Mouse (Mus musculus): ENCODE measurements around the gene Itga1. TPM values are rescaled to one million over a fixed set of nuclear protein-coding genes. Genes with fewer than 3 reads are reported as not detected.

Itga1 gene
- polyA plus RNA-seq, 1 experiment, result 3.5 TPM

- no peak for DNase-seq (ENCODE audit: extremely low spot score in 1 of 2, low spot score in 1 of 2)
Measured at GRCm38 (mm10) chr13:114910629-114911028, 191.1 kb downstream of the Itga1 start.

- no peak for DNase-seq (ENCODE audit: extremely low spot score in 1 of 2, low spot score in 1 of 2)
Measured at GRCm38 (mm10) chr13:114909514-114909913, 192.2 kb downstream of the Itga1 start.

GRCm38 (mm10) chr13:114907876-114908275 is 193.9 kb downstream of the Itga1 start:
- no peak for DNase-seq (ENCODE audit: extremely low spot score in 1 of 2, low spot score in 1 of 2)

Other genes starting within 250 kb of the Itga1 start
- gene Itga2, start 169.9 kb downstream of the Itga1 start, polyA plus RNA-seq (2012; rRNA removed), result 0.12 and 0.15 TPM in 2 replicates
- gene Pelo, start 11.8 kb downstream of the Itga1 start, polyA plus RNA-seq (2012; rRNA removed), result 20.3 and 21.5 TPM in 2 replicates
- gene Gm49395, start within 50 bp of the Itga1 start, polyA plus RNA-seq (2012; rRNA removed), result 0.52 and 1.2 TPM in 2 replicates

Data from frontal cortex, adult 2 months (tissue).